Mouse (Mus musculus): ENCODE data around the gene Rapgef3. TPM values are rescaled to one million over a fixed set of nuclear protein-coding genes. Genes with fewer than 3 reads are reported as not detected.

Gene Rapgef3
- polyA plus RNA-seq, 1 experiment from 2014 or later: 1.9 TPM

DNA sequence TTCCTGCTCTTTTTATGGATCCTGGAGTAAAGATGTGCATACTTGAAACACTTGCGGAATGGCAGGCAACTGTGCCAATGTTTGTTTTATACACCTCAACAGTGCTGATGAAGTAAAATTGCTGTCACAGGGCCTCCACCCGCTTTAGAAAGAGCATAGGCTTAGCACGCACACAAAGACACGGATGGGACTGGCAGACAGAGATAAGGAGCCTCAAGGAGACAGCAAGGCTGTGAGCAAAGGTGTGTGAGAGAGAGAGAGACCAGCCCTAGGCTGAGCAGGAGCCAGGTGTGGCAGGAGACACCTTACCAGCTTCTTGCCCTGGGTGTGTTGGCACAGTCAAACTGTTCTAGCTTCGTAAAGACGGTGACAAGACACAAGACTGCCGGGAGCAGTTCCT is 28.8 kb downstream of the Rapgef3 start:
- 61% methylated on average over 7 of the region's 7 CpGs for WGBS (ENCODE audit: insufficient replicate concordance)
- TF ChIP-seq EP300 (IDR thresholded peaks at IDR 0.05; ENCODE audit: low read depth): no peak
- TF ChIP-seq CTCF (IDR thresholded peaks at IDR 0.05; ENCODE audit: low read depth): no peak
- Histone ChIP-seq H3K4me3 (ENCODE audit: low read depth, low read length) (no peak overlapping the region), H3K27ac (ENCODE audit: low read depth) (no peak overlapping the region), H3K9ac (replicated peaks) (no peak overlapping the region), H3K27me3 (ENCODE audit: insufficient read depth, low read length) (no peaks in the 10 kb centered on the region), H3K36me3 (replicated peaks; ENCODE audit: insufficient read depth, low read length) (no peaks in the 10 kb centered on the region), H3K9me3 (ENCODE audit: low read length) (no peaks in the 10 kb centered on the region), H3K4me2 (ENCODE audit: low read depth, low read length) (no peak overlapping the region), H3K4me1 (ENCODE audit: insufficient read depth) (peaks cover 9% of the 10 kb centered on the region; the same call in 1 of the 2 replicates)
- peak; percentile 60 for ATAC-seq
- no peak for DNase-seq

DNA sequence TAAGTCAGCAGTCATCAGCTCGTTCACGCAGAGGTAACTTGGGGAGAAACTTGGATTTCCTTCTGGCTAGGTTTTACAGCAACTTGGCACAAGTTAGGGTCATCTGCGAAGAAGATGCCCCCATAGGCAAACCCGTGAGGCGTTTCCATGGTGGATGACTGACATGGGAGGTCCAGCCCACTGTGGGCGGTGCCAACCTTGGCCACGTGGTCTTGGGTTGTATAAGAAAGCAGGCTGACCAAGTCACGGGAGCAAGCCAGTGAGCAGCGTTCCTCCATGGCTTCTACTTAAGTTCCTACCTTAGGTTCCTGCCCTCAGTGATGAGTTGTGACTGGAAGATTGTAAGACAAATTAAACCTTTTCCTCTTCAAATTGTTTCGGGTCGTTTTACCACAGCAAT is 35.8 kb downstream of the Rapgef3 start:
- no peak overlapping the region for H3K4me3 ChIP-seq (ENCODE audit: low read depth, low read length)
- no peak for TF ChIP-seq CTCF (IDR thresholded peaks at IDR 0.05; ENCODE audit: low read depth)
- TF ChIP-seq EP300 (IDR thresholded peaks at IDR 0.05; ENCODE audit: low read depth): no peak
- no peaks in the 10 kb centered on the region for H3K9me3 ChIP-seq (ENCODE audit: low read length)
- no peak for DNase-seq
- no peaks in the 10 kb centered on the region for H3K27me3 ChIP-seq (ENCODE audit: insufficient read depth, low read length)
- 84% methylated on average over 11 of the region's 11 CpGs for WGBS (ENCODE audit: insufficient replicate concordance)
- H3K4me2 ChIP-seq (ENCODE audit: low read depth, low read length): no peak overlapping the region
- 0 out of 2 replicates have a peak, but pooled peaks cover 2% of the 10 kb centered on the region for H3K4me1 ChIP-seq (ENCODE audit: insufficient read depth)
- no peak for ATAC-seq
- no peaks in the 10 kb centered on the region for H3K36me3 ChIP-seq (replicated peaks; ENCODE audit: insufficient read depth, low read length)
- no peak overlapping the region for H3K27ac ChIP-seq (ENCODE audit: low read depth)
- H3K9ac ChIP-seq (replicated peaks): no peak overlapping the region

DNA sequence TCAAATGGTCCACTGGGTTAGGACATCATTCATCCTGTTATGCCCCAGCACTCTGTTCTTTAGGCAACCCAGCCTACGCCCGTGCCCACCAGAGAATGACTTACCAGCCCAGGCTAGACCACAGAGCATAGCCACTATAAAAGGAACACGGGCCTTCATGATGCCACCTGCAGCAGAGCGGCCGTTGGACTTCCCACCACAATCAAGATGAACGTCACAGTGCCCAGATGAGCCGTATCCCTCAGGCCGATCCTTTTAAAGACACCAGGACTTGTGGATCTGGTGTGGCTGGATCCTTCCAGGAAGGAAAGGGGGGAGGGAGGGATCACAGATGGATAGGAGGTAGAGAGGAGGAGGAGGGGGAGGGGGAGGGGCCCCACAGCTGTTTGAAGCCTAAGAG is 36.7 kb downstream of the Rapgef3 start, which contains the start of gene Endou:
Endou (minus strand) TSS at position 229 of the 400 bp plus-strand sequence.
- H3K36me3 ChIP-seq (replicated peaks; ENCODE audit: insufficient read depth, low read length): no peaks in the 10 kb centered on the region
- DNase-seq: no peak

DNA sequence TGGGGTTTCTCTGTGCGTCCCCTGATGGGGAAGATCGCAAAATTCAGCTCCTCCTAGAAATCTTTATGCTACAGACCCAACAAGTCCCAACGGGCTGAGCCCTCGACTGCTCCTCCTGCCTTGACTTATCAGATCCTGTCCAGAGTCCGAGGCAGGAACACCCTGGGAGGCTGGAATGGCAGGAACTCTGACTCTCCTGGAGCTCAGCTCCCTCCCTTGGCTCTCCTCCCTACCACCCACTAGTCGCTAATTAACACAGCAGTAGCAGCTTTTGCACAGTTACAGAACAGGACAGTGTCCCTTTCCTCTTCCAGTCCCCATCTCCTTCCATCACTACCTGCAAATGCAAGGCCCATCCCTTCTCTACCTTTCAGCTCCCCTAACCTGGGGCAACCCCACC is 37.4 kb downstream of the Rapgef3 start:
- WGBS (ENCODE audit: insufficient replicate concordance): 64% methylated on average over 6 of the region's 6 CpGs
- Histone ChIP-seq H3K36me3 (replicated peaks; ENCODE audit: insufficient read depth, low read length) (no peaks in the 10 kb centered on the region), H3K4me3 (ENCODE audit: low read depth, low read length) (no peak overlapping the region), H3K4me1 (ENCODE audit: insufficient read depth) (0 out of 2 replicates have a peak, but pooled peaks cover 5% of the 10 kb centered on the region), H3K9ac (replicated peaks) (no peak overlapping the region), H3K4me2 (ENCODE audit: low read depth, low read length) (no peak overlapping the region), H3K27me3 (ENCODE audit: insufficient read depth, low read length) (no peaks in the 10 kb centered on the region), H3K27ac (ENCODE audit: low read depth) (no peak overlapping the region), H3K9me3 (ENCODE audit: low read length) (no peaks in the 10 kb centered on the region)
- TF ChIP-seq CTCF (IDR thresholded peaks at IDR 0.05; ENCODE audit: low read depth): no peak
- TF ChIP-seq EP300 (IDR thresholded peaks at IDR 0.05; ENCODE audit: low read depth): no peak
- no peak for DNase-seq
- ATAC-seq: no peak

More for the DNA sequence above, 36.7 kb downstream of the Rapgef3 start, which contains the start of gene Endou:
- no peak; the same call in 1 of the 2 replicates for ATAC-seq
- Histone ChIP-seq H3K27ac (ENCODE audit: low read depth) (no peak within 1 kb of the TSS), H3K4me2 (ENCODE audit: low read depth, low read length) (no peak within 1 kb of the TSS), H3K4me3 (ENCODE audit: low read depth, low read length) (no peak within 1 kb of the TSS), H3K9ac (replicated peaks) (no peak within 1 kb of the TSS), H3K4me1 (ENCODE audit: insufficient read depth) (0 out of 2 replicates have a peak, but pooled peaks cover 5% of the 10 kb centered on the region), H3K27me3 (ENCODE audit: insufficient read depth, low read length) (no peaks in the 10 kb centered on the region), H3K9me3 (ENCODE audit: low read length) (no peaks in the 10 kb centered on the region)
- 75% methylated on average over 8 of the region's 8 CpGs for WGBS (ENCODE audit: insufficient replicate concordance)
- no peak for TF ChIP-seq CTCF (IDR thresholded peaks at IDR 0.05; ENCODE audit: low read depth)
- TF ChIP-seq EP300 (IDR thresholded peaks at IDR 0.05; ENCODE audit: low read depth): no peak

DNA sequence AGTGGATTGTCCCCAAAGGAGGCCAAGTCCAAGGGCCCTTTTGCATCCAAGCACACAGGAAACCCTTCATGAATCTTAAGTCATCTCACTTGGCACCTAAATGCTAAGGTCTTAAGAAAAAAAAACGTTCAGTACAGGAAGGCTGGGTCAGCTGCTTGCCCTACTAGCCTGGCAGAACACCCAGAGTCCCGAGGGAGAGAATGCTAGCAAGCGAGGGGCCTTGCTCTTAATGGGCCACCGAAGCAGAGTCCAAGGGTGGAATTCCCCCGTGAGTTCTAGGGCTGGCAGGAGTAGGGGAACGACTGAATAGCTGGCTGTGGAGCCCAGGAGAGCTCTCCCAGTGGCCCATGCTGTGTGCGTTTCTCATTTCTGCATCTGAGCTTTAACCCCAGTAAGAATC is 39.0 kb downstream of the Rapgef3 start:
- H3K4me1 ChIP-seq (ENCODE audit: insufficient read depth): 0 out of 2 replicates have a peak, but pooled peaks cover 5% of the 10 kb centered on the region
- H3K4me2 ChIP-seq (ENCODE audit: low read depth, low read length): no peak overlapping the region
- H3K9ac ChIP-seq (replicated peaks): no peak overlapping the region
- no peaks in the 10 kb centered on the region for H3K36me3 ChIP-seq (replicated peaks; ENCODE audit: insufficient read depth, low read length)
- H3K27ac ChIP-seq (ENCODE audit: low read depth): no peak overlapping the region
- DNase-seq (no peak), ATAC-seq (no peak)
- no peak overlapping the region for H3K4me3 ChIP-seq (ENCODE audit: low read depth, low read length)
- H3K27me3 ChIP-seq (ENCODE audit: insufficient read depth, low read length): no peaks in the 10 kb centered on the region
- no peaks in the 10 kb centered on the region for H3K9me3 ChIP-seq (ENCODE audit: low read length)
- WGBS (ENCODE audit: insufficient replicate concordance): 57% methylated on average over 7 of the region's 7 CpGs
- TF ChIP-seq EP300 (IDR thresholded peaks at IDR 0.05; ENCODE audit: low read depth) (no peak), CTCF (IDR thresholded peaks at IDR 0.05; ENCODE audit: low read depth) (no peak)

DNA sequence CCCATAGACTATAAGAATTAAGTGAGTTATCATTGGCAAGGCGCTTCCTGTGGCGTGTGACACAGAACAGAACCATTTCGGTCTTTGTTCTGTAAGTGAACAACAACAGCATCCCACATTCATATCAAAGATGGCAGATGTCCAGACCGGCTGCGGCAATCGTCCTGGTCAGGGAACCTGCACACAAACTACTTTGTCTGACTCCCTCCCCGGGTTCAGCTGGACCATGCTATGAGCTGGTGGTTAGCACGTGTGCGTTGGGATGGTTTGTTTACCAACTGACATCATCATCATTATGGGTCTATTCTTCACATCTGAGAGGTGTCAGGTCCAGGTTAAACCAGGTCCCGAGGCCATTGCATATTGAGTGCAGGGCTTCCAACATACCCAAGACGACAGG is 39.4 kb downstream of the Rapgef3 start:
- Histone ChIP-seq H3K36me3 (replicated peaks; ENCODE audit: insufficient read depth, low read length) (no peaks in the 10 kb centered on the region), H3K4me2 (ENCODE audit: low read depth, low read length) (no peak overlapping the region), H3K9me3 (ENCODE audit: low read length) (no peaks in the 10 kb centered on the region), H3K4me1 (ENCODE audit: insufficient read depth) (0 out of 2 replicates have a peak, but pooled peaks cover 5% of the 10 kb centered on the region), H3K27ac (ENCODE audit: low read depth) (no peak overlapping the region), H3K4me3 (ENCODE audit: low read depth, low read length) (no peak overlapping the region), H3K27me3 (ENCODE audit: insufficient read depth, low read length) (no peaks in the 10 kb centered on the region), H3K9ac (replicated peaks) (no peak overlapping the region)
- no peak for ATAC-seq
- WGBS (ENCODE audit: insufficient replicate concordance): 74% methylated on average over 11 of the region's 11 CpGs
- no peak for DNase-seq
- TF ChIP-seq CTCF (IDR thresholded peaks at IDR 0.05; ENCODE audit: low read depth): no peak
- TF ChIP-seq EP300 (IDR thresholded peaks at IDR 0.05; ENCODE audit: low read depth): no peak
